Mouse (Mus musculus) activated CD4-positive, CD25-positive, alpha-beta regulatory T cell (primary cell): Measurements from ENCODE around the gene Cfap45. TPM values are rescaled to one million over a fixed set of nuclear protein-coding genes. Genes with fewer than 3 reads are reported as not detected.

Experiments
- polyA plus RNA-seq, 2 experiments: library from polyadenylated mRNA; unstranded; fragments of 100-300 nt; shearing (Covaris generic); gene quantifications; one replicate each; pipeline ENCODE4 v1.2.1; 2017

Gene Cfap45
- polyA plus RNA-seq, result 1 to 10 TPM in 1 of 2 experiments, under 1 TPM in 1; 0.21 to 1.2 TPM

GRCm38 (mm10) chr1:172520576-172521440, at the start of gene Cfap45:
Gene Cfap45 (plus strand): TSS chr1:172520801.

GRCm38 (mm10) chr1:172475054-172475741, 45.4 kb upstream of the Cfap45 start, which contains the start of gene Slamf9:
Gene Slamf9 (plus strand): TSS chr1:172475358.

GRCm38 (mm10) chr1:172481540-172482280, 38.9 kb upstream of the Cfap45 start, which contains the start of gene Igsf9:
Gene Igsf9 (plus strand): TSS chr1:172481788.

GRCm38 (mm10) chr1:172499765-172500441, 20.7 kb upstream of the Cfap45 start, which contains the start of gene Tagln2:
Gene Tagln2 (plus strand): TSS chr1:172500047.

GRCm38 (mm10) chr1:172555638-172556037, 35.0 kb downstream of the Cfap45 start, which contains the start of gene Vsig8:
Gene Vsig8 (plus strand): TSS chr1:172555938.

GRCm38 (mm10) chr1:172590385-172590784, 69.8 kb downstream of the Cfap45 start, which contains the start of gene Slamf8:
Gene Slamf8 (minus strand): TSS chr1:172590568.

Other genes starting within 250 kb of the Cfap45 start
- gene Atp1a2, start 222.7 kb upstream of the Cfap45 start, polyA plus RNA-seq, result under 1 TPM; 0.17 to 0.42 TPM
- gene Kcnj9, start 191.5 kb upstream of the Cfap45 start, polyA plus RNA-seq, result not detected
- not detected for gene Kcnj10, start 179.6 kb upstream of the Cfap45 start, polyA plus RNA-seq
- 1 to 10 TPM; 6.4 to 6.8 TPM for gene Pigm, start 144.3 kb upstream of the Cfap45 start, polyA plus RNA-seq
- gene Slamf9, start 45.4 kb upstream of the Cfap45 start, polyA plus RNA-seq, result not detected
- gene Igsf9, start 39.0 kb upstream of the Cfap45 start, polyA plus RNA-seq, result under 1 TPM; 0.18 to 0.48 TPM
- gene Tagln2, start 20.8 kb upstream of the Cfap45 start, polyA plus RNA-seq, result 100 to 1,000 TPM; 173 to 356 TPM
- not detected for gene Vsig8, start 35.1 kb downstream of the Cfap45 start, polyA plus RNA-seq
- gene Slamf8, start 69.8 kb downstream of the Cfap45 start, polyA plus RNA-seq, result 1 to 10 TPM in 1 of 2 experiments, under 1 TPM in 1; 0.25 to 1.2 TPM
- not detected for gene Fcrl6, start 81.8 kb downstream of the Cfap45 start, polyA plus RNA-seq
- gene Dusp23, start 112.2 kb downstream of the Cfap45 start, polyA plus RNA-seq, result 1 to 10 TPM; 4.4 to 5.8 TPM
- not detected for gene Crp, start 177.3 kb downstream of the Cfap45 start, polyA plus RNA-seq